Mouse (Mus musculus) heart, postnatal 0 days (tissue): Measurements from ENCODE around the gene Phactr1. TPM values are rescaled to one million over a fixed set of nuclear protein-coding genes. Genes with fewer than 3 reads are reported as not detected.

ENCODE experiments used
- ATAC-seq: fragments of 200-750 bp; cut with Nextera tagmentation; 2 replicates; pipeline ENCODE4 v1.8.0; 2017; ENCODE audit warnings: low read depth, moderate number of reproducible peaks, moderate library complexity; ENCODE audit not compliant: insufficient read depth
- DNase-seq: peaks from one replicate; pipeline ENCODE4 v3.0.0-alpha.2; 2016; ENCODE audit warnings: low spot score
- H3K27ac ChIP-seq: fragments of 300-500 bp; sonication (generic); 2 replicates; pipeline ENCODE4 v1.5.1; 2014; ENCODE audit warnings: low read depth, mild to moderate bottlenecking
- H3K27me3 ChIP-seq: fragments of 300-500 bp; sonication (generic); 2 replicates; pipeline ENCODE4 v1.6.1; 2014; ENCODE audit warnings: low read length, mixed read lengths; ENCODE audit not compliant: control insufficient read depth, insufficient read depth
- H3K36me3 ChIP-seq: fragments of 300-500 bp; sonication (generic); replicated peaks from 2 replicates; pipeline ENCODE4 v1.6.1; 2014; ENCODE audit warnings: low read length, mixed read lengths; ENCODE audit not compliant: control insufficient read depth, insufficient read depth
- H3K4me1 ChIP-seq: fragments of 300-500 bp; sonication (generic); 2 replicates; pipeline ENCODE4 v1.6.1; 2014; ENCODE audit warnings: antibody characterized with exemption; ENCODE audit not compliant: control insufficient read depth, insufficient read depth
- H3K4me2 ChIP-seq: fragments of 300-500 bp; sonication (generic); 2 replicates; pipeline ENCODE4 v1.6.1; 2014; ENCODE audit warnings: low read depth, mild to moderate bottlenecking, low read length, moderate library complexity
- H3K4me3 ChIP-seq: fragments of 300-500 bp; sonication (generic); 2 replicates; pipeline ENCODE4 v1.5.1; 2014; ENCODE audit warnings: low read depth, low read length
- H3K9ac ChIP-seq: fragments of 300-500 bp; sonication (generic); replicated peaks from 2 replicates; pipeline ENCODE4 v1.6.1; 2014; ENCODE audit warnings: low read depth, low read length, mixed read lengths
- H3K9me3 ChIP-seq: fragments of 300-500 bp; sonication (generic); replicated peaks from 2 replicates; pipeline ENCODE4 v1.6.1; 2016; ENCODE audit warnings: low read length; ENCODE audit not compliant: control insufficient read depth
- CTCF ChIP-seq: IDR thresholded peaks from 2 replicates; pipeline ENCODE4 v1.5.1; 2016; ENCODE audit warnings: antibody characterized with exemption, control low read depth, low read depth
- EP300 ChIP-seq: IDR thresholded peaks from 2 replicates; pipeline ENCODE4 v1.6.1; 2016; ENCODE audit warnings: antibody characterized with exemption, low read depth
- WGBS: fragments of 180-500 bp; shearing (Covaris S2); extraction: QIAGEN DNeasy Blood & Tissue Kit; methylation state at CpG from one replicate; pipeline ENCODE4 v1.1.7; 2014; 5-methylcytosine and 5-hydroxymethylcytosine counted together
- polyA plus RNA-seq: library from polyadenylated mRNA; unstranded; fragments of >200 nt; fragmentation: Nextera tagmentation; extraction: Ambion mirVana; gene quantifications from 2 replicates; pipeline ENCODE4 v1.2.1, GENCODE M21; 2015
- total RNA-seq: library from RNA; depleted of rRNA; stranded (reverse); fragments of >200 nt; gene quantifications from 2 replicates; pipeline ENCODE4 v1.2.3, GENCODE M21; 2014; ENCODE audit warnings: low replicate concordance

The Phactr1 gene
- total and polyA plus RNA-seq, 2 experiments from 2014 or later, result 1.6 to 4.8 TPM

DNA sequence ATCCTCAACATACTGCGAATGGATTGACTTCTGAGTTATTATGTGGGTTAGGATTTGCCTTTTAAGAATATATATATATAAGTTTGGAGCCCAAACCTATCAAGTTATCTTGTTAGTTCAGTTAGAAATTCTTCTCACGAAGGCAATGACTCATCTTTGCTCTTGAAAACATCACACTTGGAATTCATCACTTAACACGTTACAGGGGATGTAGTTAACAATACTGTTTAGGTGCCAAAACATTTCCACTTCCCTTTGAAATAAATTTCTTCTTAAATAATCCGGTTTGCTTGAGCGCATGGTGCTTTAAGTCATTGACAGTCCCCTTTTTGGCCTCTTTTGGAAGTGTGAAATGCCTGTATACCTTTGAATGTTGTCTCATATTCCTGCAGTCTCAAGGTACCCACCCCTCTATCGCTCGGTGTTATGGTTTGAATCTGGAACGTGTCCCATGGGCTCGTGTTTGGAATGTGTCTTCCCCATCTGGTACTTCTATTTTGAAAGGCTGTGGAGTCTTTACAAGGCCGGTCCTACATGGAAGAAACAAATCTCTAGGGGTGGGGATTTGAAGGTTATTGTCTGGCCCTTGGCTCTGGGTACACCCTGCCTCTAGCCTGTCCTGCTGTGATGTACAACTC lies 80.6 kb downstream of the Phactr1 start:
- Histone ChIP-seq H3K4me2 (no peak overlapping the region), H3K36me3 (no peaks in the 10 kb centered on the region), H3K27ac (no peak overlapping the region), H3K4me1 (no peaks in the 10 kb centered on the region), H3K27me3 (no peaks in the 10 kb centered on the region), H3K9me3 (no peaks in the 10 kb centered on the region), H3K4me3 (no peak overlapping the region), H3K9ac (no peak overlapping the region)
- TF ChIP-seq CTCF, result no peak
- TF ChIP-seq EP300, result no peak
- no peak for ATAC-seq
- 51% methylated on average over 10 of the region's 10 CpGs for WGBS
- DNase-seq, result no peak

DNA sequence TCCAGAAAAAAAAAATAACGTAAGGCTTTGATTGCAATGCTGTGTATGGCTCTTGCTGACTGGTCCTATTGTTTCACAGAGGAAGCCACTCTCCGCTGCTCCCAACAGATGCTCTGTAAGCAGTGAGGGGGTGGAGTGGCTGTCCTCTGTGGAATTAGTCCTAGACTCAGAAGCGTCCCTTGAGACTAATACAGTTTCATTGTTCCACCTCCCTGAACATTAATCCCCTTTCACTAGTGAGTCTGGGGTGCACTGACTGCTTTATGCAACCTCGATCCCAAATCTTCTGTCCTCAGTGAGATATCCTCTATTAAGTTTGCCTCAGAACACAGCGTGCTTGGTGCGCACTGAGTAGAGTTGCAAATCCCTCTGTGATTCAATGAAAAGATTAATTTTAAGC lies 91.9 kb downstream of the Phactr1 start:
- DNase-seq, result no peak
- no peak overlapping the region for H3K4me2 ChIP-seq
- no peaks in the 10 kb centered on the region for H3K9me3 ChIP-seq
- no peak overlapping the region for H3K9ac ChIP-seq
- 62% methylated on average over 6 of the region's 6 CpGs for WGBS
- H3K4me1 ChIP-seq, result no peaks in the 10 kb centered on the region
- no peak overlapping the region for H3K4me3 ChIP-seq
- H3K27ac ChIP-seq, result no peak overlapping the region
- TF ChIP-seq CTCF, result no peak
- TF ChIP-seq EP300, result no peak
- no peak for ATAC-seq
- H3K27me3 ChIP-seq, result no peaks in the 10 kb centered on the region
- no peaks in the 10 kb centered on the region for H3K36me3 ChIP-seq

DNA sequence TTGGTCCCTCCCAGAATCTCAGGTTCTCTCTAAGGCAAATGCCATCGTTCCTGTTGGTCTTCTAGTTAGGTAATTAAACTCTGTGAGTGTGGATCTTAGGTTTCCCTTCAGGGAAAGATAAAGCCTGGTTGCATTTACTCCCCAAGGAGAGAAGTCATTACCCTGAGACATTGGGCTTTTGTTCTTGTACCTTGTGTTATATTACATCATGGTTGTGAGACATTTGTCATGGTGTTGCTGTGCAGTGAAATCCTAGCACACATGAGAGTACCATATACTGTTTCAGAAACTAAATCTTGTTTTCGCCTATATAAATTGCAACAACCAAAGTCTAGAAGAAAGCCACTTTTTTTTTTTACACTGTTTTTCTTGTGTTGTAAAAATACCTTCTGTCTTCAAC lies 93.6 kb downstream of the Phactr1 start:
- no peaks in the 10 kb centered on the region for H3K36me3 ChIP-seq
- no peaks in the 10 kb centered on the region for H3K9me3 ChIP-seq
- H3K27me3 ChIP-seq, result no peaks in the 10 kb centered on the region
- DNase-seq (no peak), ATAC-seq (no peak)
- 71% methylated on average over 2 of the region's 2 CpGs for WGBS
- H3K4me2 ChIP-seq, result no peak overlapping the region
- H3K4me3 ChIP-seq, result no peak overlapping the region
- TF ChIP-seq CTCF, result no peak
- H3K9ac ChIP-seq, result no peak overlapping the region
- no peaks in the 10 kb centered on the region for H3K4me1 ChIP-seq
- H3K27ac ChIP-seq, result no peak overlapping the region

- 78% methylated on average over 13 of the region's 13 CpGs for WGBS
- Histone ChIP-seq H3K4me3 (no peak overlapping the region), H3K4me1 (no peaks in the 10 kb centered on the region), H3K4me2 (no peak overlapping the region), H3K9ac (no peak overlapping the region), H3K27me3 (no peaks in the 10 kb centered on the region), H3K36me3 (no peaks in the 10 kb centered on the region), H3K9me3 (no peaks in the 10 kb centered on the region), H3K27ac (no peak overlapping the region)
- DNase-seq, result no peak
- no peak for ATAC-seq
- TF ChIP-seq EP300 (no peak), CTCF (no peak)
Measured at GRCm38 (mm10) chr13:42782151-42782550, 101.7 kb downstream of the Phactr1 start.

GRCm38 (mm10) chr13:42789221-42789620 lies 108.8 kb downstream of the Phactr1 start:
- Histone ChIP-seq H3K27me3 (no peaks in the 10 kb centered on the region), H3K4me1 (0 out of 2 replicates have a peak, but pooled peaks cover 5% of the 10 kb centered on the region), H3K4me3 (no peak overlapping the region), H3K36me3 (no peaks in the 10 kb centered on the region), H3K9me3 (no peaks in the 10 kb centered on the region), H3K27ac (no peak overlapping the region), H3K4me2 (no peak overlapping the region), H3K9ac (no peak overlapping the region)
- WGBS, result 84% methylated on average over 13 of the region's 13 CpGs
- TF ChIP-seq CTCF, result 0 out of 2 replicates have a peak, but pooled peaks have one; percentile 19
- TF ChIP-seq EP300, result no peak
- no peak for DNase-seq
- ATAC-seq, result no peak

- ATAC-seq, result no peak
- DNase-seq, result peak; percentile 41
- Histone ChIP-seq H3K4me1 (0 out of 2 replicates have a peak, but pooled peaks cover 5% of the 10 kb centered on the region), H3K4me3 (no peak overlapping the region), H3K36me3 (no peaks in the 10 kb centered on the region), H3K27ac (no peak overlapping the region), H3K9me3 (no peaks in the 10 kb centered on the region), H3K4me2 (peak overlapping the region; percentile 44; the same call in 1 of the 2 replicates), H3K9ac (no peak overlapping the region), H3K27me3 (no peaks in the 10 kb centered on the region)
- WGBS, result 12% methylated on average over 8 of the region's 8 CpGs
- TF ChIP-seq CTCF (peak; percentile 77), EP300 (no peak)
Measured at GRCm38 (mm10) chr13:42792279-42792678, 111.9 kb downstream of the Phactr1 start.
